Mouse (Mus musculus): ENCODE data around the gene Lmntd2.

The Lmntd2 gene

DNA sequence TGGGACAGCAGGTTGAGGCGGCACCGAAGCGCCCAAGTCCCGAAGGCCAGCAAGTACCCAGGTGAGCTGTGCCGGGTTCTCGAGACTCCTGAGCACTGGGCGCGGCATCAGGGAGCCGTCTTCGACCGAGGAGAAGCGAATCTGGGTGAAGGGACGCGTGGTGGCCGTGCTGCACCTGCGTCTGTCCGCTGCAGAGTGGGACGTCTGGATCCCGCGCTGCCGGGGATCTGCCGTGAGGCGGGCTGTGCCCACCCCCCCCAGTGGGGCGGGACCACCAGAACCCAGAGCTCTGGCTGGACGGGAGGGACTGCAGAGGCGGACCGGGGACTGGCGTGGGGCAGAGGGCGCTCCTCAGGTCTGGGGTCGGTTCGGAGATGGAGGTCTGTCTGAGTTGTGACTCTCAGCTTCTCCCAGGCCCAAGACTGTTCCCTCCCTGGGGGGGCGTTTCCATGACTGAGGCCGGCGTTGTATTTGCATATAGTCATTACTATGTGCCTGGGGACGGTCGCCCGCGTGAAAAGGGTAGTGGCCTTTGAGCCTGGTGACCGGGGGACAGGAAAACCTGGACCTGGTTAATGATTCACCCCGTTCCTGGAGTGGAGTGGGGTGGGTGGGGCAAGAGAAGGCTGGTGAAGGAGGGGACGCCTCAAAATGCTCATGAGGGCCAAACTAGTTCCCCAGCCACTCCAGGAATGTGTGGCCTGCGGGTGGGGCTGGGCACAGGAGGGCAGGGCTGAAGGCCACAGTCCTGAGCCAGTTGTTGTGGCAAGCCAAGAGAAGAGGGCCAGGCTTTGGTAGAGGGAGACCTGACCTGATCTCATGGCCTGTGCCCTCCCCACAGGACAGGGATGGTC is 2.2 kb upstream of the Lmntd2 start:
- no peak for DNase-seq

DNA sequence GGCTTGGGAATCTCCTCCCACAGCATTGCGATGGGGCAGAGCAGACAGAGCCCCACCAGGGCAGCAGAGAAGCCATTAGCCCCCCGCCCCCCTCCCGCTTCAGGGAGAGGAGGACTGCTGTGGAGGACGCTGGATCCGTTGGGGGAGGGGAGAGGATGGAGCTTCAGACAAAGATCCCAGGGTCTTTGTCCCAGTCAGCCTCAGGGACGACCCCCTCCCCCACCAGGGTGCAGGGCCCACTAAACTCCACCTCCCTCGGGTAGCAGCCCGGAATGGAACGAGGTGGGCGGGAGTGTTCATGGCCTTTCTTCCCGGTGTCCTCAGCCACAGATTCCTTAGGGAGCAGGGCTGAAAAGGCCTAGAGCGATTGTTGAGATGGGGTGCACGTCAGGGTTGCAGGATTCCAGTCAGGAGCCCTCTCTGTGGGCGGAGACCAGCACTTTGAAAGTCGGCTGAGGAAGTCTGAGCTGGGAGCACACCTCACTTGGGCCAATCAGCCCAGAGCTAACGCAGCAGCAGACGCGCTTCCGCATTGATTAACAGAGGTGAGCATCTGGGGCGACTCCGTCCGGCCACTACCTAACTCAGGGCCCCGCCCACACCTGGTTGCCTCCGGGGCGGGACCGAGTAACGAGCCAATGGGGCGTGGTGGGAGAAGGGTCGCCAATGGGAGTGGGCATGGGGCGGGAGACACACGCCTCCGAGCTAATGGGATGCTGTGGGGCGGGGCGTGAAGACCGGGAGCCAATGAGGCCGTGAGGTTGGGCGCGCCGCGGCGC is 1.4 kb upstream of the Lmntd2 start, which contains the start of gene Rassf7:
Rassf7 (plus strand) TSS at position 760 of the 779 bp plus-strand sequence.
- DNase-seq = peak; percentile 99

DNA sequence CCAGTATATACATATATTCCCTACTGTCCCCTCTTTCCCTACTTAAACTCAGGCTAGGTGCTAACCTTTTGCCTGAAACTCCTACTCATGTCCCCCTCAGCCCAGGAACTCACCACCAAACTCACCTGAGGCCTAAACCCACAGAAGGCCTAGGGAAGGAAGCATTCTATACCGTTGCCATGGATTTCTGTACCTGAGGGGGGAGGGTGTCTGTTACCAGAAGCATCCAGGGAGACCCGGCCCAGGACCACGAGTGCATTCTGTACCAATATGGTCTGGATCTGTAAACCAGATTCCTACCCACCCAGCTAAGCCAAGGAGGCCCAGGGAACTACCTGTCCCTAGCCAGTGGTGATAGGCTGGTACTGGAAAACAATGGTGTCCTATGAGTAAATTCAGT is 430 bp upstream of the Lmntd2 start:
- peak; percentile 78 for DNase-seq

DNA sequence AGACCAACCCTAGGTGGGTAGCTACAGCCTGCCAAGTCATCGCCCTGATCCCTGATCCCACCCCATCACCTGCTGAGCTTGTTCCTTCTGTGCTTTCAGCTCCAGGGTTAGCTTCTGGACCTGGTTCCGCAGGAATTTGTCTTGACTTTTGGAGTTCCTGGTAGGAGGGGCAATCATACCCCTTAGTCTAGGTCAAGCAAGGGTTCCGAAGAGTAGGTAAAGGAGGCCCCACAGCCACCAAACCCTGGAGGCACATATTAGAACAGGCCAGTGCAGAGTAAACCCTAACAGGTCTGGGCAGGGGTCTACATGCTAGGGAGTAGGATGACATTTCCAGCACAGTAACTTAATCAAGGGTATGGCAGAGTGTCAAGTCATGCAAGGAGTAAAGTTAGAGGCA is 747 bp downstream of the Lmntd2 start:
- DNase-seq = peak; percentile 79

DNA sequence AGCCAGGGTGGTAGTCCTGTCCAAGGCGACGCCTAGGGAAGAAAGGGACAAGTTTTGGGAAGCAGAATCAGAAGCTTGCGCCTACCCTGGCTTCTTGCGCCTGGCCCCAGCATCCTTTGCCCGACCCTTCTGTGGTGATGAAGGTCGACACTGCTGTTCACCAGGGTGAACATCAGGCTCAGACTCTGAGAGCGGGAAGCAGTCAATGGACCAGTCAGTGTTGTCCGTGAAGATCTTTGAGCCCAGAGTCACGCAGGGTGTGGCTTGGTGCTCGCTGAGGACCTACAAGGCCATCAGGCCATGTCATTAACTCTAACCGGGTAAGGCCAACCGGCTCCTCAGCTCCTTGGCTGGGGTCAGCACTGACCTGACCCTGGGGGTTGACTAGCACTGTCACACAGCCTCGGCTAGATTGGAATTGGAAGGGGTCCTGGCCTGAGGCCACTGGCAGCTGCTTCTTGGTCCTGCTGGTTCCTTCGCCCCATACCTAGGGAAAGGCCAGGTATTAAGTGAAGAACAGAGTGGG is 3.2 kb downstream of the Lmntd2 start:
- DNase-seq = peak; percentile 84

DNA sequence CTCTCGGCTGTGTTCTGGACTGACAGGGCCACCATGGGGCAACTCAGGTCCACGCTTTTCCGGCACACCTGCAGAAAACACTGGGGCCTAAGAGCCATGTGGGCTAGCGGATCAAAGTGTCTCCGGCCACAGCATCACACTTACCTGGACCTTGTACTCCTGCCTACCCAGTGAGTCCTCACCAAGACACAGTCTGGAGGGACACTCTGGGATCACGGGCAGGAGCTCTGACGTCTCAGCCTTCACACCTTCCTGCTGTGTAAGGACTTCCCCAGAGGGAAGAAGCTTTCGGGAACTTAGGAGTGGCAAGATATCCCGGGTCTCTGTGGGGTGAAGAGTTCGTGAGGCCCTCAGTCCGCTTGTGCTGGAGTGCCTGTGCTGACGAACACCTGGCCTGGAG is 3.7 kb downstream of the Lmntd2 start:
- peak; percentile 75 for DNase-seq

DNA sequence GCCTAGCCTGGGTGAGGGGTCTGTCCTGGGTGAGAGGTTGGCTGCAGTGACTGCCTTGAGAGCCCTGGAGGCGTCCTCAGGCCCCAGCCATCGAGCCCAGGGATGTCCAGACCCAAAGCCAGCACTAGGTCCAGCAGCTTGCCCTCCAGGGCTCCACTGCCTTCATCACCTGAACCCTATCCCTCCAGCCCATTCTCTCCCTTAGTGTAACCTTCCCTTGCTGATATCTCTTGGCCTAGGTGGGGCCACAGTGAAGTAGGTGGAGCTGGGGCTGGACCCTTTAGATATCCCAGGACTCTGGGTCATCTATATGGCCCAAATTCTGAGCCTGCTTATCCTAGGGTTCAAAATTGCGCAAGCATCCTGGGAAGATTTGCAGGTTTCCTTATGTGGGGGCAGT is 4.4 kb downstream of the Lmntd2 start:
- DNase-seq = no peak

DNA sequence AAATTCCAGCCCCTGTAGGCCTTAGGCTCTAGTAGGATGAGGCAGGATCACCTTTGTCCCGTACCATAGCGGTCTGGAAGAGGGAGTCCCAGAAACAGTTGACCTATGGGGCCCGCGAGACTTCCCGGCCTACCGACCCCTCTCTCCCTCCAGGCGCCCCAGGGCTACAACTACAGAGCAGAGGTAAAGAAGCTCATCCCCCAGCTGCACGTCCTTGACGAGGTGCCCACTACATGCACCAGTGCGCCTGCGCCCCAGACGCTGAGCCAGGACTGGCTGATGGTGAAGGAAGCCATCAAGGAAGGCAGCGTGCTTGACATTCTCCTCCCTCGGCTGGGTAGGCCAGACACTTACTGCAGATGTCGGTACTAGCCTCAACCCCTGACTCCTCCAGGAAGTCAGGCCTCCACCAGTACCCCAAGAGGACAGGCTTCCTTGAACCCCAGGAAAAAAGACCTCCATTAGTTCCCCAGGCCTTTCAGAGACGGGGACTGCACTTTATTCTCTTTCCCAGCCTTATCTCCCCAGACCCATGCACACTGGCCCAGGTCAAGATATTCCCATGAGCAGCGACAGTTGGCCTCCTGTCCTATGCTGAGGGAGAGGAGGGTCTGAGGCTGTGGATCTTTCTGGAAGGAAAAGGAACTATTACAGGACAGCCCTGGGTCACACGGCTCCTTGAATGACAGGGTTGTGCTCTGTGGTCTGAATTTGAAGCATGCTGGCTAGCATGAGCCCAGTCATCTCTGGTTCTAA is 7.5 kb downstream of the Lmntd2 start:
- peak; percentile 81 for DNase-seq

DNA sequence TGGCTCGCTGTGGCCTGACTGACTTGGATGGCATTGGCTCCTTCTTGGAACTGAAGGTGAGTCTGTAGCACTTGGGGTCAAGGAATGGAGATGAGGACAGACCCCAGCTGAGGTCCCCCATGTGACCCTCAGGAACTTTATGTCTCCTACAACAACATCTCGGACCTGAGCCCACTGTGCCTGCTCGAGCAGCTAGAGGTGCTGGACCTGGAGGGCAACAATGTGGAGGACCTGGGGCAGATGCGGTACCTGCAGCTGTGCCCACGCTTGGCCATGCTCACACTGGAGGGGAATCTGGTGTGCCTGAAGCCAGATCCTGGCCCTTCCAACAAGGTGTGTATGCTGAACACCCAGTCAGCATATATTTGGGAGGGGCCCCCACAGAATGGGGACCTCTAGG is 8.4 kb downstream of the Lmntd2 start:
- peak; percentile 87 for DNase-seq

DNA sequence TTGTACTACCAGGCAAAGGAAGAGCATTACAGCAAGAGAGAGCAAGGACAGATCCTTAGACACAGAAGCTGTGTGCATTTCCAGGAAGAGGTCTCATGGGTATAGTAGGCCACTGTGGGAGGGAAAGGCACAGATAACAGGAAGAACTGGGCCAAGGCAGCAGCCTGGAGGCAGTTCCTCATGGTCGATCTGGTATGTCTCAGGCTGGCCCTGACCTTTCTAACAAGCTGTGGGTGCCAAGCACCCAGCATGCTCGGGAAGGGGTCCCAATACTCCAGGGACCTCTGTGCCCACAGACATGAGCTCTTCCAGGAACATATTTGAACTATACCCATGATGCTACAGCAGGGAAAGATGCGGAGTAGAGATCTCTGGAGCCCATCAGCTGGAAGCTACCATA is 9.3 kb downstream of the Lmntd2 start:
- no peak for DNase-seq

DNA sequence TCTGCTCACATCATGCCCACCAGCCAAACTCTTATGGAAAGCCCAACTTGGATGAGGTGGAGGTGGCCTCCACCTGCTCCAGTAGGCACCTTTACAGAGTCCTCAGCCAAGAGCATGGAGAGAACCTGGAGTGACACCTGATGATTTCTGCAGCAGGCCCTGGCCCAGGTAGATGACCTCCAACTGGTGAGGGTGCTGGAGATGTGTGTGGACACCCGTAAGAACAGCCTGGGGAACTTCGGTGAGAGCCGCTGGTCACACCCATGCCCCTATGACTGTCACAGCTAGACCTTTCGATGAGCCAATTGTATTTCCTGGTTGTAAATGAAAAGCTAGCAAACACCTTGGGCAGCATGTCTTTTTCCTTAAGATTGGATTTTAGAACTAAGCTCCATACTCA is 15.8 kb downstream of the Lmntd2 start:
- DNase-seq = peak; percentile 85

DNA sequence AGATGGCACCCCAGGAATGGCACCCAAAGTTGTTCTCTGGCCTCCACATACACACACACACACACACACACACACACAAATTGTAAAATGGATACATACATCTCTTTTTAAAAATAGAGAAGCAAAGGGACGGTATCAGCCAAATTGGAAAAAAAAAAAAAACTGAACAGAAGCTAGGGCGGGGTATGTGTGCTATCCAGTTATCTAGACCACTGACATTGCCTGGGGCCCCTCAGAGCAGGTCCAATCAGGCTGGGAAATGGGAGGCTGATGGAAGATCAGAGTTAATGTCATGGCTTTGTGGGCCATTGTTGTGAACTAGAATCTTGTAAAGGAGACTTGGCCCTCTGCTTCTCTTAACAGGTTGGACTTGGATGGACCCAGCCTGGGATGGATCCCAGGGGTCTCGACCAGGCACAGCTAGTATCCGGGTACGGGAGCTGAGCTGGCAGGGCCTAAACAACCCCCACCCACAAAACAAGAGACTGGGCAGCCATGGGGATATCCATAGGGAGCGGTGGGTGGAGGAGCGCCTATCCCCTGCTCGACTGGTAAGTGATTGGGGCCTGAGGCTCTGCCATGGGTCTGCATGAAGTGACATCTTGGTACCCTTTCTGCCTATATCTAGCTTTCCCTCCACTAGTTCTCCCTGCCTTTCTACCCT is 17.1 kb downstream of the Lmntd2 start:
- peak; percentile 88 for DNase-seq

DNA sequence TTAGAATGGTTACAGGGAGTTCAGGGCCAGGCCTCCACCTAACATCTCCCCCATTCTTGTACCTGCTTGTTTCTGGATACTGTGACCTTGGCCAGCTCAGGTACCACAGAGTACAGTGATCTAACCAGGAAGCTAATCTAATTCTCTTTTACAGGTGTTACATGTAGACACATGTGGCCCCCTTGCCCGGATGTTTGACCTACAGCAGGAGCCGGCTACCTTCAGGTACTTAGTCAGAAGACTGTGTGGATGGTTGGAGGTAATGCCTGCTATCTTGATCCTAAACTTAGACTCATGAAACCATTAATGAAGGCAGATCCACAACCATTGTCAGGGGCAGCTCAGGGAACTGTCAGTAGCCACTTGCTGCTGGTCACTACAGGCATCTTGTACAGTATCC is 18.1 kb downstream of the Lmntd2 start:
- peak; percentile 90 for DNase-seq

DNA sequence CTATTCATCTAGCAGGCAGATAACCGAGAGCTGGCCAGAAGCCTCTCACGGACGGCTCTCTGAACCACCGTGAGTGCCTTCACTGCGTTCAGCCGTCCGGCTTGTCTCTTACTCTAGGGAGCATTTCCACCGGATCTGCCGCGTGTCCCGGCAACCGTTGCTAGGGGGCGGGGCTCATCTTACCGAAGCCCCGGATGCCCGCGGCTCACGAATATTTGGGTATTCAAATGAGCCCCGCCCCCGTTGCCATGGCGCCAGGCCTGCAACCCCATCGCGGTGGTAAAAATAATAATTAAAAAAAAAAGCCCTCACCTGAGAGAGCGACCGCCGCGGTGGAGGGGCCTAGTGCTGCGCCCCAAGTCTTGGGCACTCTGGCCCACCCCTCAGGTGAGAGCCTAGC is 19.1 kb downstream of the Lmntd2 start:
- DNase-seq = peak; percentile 99

DNA sequence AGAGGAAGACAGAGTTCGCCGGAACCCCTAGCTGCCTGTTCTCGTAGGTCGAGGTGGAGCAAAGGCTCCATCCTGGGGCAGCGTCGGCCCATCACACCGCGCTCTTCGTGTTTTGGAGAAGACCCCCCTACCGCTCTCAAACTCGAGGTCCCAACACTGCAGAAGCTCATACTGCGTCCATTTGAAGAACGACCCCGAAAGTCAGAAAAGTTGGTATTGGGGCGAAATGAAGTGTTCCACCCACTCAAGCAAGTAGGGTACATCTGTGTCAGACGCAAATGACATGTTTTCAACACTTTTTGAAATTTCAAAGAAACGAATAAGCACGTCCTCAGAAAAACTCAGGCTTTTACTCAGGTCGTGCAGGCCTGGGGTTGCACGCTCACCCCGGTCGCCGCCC is 19.5 kb downstream of the Lmntd2 start:
- no peak for DNase-seq

DNA sequence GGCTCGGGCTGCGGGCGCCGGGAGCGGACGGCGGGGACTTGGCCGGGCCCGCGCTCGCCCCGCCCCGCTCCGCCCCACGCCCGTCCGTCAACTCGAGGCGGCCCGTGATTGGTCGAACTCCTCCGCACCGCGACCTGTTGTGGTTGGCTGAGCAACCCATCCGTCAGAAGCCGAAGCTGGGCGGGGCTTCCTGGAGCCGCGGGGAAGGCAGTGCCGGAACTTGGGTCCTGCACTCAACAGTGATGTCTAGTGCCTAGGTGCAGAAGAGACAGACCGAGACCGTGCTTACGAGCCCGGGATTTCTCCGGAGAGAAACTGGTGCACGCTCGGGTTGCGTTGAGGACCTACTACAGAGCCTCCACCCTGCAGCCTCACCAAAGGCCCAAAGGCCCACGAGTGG is 19.9 kb downstream of the Lmntd2 start, which contains the start of the genes Hras and Lrrc56:
Hras (minus strand) TSS at position 58 of the 400 bp plus-strand sequence.
Lrrc56 (plus strand) TSS at position 210 of the 400 bp plus-strand sequence.
- DNase-seq = peak; percentile 100

DNA sequence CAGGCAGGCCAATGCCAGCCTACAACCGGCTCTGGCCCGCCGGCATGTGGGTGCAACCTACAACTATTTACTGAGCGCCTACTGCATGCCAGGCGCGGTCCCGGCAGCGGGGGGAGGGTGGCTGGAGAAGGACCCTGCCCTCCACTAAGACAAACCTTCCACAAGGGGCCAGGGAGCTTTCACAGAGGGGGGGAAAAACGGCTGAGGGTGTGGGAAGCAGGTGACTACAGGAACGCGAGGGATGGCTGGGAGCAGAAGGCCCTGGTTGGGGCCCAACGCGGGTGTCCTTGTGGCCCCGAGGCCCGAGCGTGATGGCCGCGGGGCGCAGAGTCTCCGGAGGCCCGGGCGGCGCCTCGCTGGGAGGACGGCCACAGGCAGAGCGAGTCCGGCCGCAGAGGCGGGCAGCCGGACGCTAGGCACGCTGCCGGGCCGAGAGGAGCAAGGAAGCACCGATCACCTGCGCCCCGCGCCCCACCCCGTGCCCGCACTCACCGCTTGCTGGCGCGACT is 20.5 kb downstream of the Lmntd2 start:
- peak; percentile 95 for DNase-seq

DNA sequence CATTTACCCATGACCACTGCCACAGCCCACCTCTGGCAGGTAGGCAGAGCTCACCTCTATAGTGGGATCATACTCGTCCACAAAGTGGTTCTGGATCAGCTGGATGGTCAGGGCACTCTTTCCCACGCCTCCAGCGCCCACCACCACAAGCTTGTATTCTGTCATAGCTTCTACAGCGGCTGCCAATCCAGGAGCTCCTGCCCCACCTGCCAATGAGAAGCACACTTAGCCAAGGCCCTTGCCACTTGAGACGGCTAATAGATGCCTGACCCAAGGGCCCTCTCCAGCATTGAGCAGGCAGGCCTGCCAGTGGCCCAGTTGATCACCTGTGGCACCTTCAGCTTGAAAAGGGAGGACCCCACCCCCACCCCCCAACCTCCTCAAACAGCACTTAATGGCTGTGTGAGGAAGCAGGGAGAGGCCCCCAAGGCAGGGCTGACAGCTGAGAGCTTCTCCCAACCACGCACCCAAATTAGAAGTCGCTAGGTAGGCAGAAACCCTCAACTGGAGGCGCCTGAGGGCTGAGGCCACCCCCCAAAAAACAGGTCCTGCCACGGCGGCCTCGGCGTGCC is 21.0 kb downstream of the Lmntd2 start:
- DNase-seq = peak; percentile 94

DNA sequence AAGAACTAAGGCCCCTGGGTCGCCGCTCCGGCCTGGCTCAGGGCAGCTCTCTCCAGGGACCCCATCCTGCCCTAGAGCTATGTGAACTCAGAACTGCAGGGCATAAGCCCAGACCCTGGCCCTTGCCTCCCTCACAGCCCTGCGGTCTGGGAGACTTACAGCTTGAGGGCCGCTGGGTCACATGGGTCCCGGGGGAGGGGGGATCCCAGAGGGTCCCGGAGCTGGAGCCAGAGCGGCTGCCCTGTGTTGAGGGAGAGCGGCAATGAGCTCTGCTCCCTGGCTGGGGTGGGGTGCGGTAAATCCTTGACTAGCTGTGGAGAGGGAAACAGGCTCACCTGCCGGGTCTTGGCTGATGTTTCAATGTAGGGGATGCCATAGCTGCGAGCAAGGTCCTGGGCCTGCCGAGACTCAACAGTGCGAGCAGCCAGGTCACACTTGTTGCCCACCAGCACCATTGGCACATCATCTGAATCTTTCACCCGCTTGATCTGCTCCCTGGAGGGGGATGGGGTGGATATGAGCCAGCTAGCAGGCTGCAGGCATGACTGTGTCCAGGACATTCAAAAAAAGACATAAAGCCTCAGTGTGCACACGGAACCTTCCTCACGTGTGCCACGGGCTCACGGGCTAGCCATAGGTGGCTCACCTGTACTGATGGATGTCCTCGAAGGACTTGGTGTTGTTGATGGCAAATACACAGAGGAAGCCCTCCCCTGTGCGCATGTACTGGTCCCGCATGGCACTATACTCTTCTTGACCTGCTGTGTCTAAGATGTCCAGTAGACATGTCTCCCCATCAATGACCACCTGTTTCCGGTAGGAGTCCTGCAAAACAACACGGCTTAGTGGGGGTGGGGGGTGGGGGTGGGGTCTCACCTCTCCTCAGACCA is 21.8 kb downstream of the Lmntd2 start:
- DNase-seq = peak; percentile 94

DNA sequence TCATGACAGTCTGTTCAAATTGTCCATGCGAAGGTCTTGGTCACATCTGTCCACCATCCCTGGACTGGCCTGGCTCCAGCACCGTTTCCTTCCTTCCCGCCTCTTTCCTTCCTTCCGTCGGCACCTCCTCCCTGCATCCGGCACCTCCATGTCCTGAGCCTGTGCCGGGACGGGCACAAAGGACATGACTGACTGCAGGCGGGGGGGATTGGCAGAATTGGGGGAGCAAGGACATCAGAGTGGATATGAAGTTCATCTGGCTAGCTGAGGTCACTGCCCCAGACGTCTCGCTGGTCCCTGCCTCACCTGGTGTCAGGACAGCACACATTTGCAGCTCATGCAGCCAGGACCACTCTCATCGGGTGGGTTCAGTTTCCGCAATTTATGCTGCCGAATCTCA is 22.8 kb downstream of the Lmntd2 start:
- DNase-seq = peak; percentile 97

DNA sequence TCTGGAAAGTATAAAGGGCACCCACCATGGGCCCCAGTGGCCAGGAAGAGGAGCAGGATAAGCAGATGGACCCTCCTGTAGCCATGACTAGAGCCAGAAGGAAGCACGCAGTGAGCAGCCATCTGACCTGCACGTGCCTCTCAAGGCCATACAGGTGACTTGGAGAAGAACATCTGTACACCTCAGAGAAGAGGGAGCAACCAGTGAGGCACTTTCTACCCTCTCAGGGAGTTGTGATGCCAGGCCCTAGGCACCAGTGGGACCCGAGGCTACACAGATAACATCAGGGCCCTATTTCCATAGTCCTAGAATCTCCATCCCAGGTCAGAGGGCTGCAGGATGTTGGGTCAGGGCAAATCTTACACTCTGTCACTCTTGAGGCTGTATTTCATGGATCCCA is 23.7 kb downstream of the Lmntd2 start:
- DNase-seq = peak; percentile 86

Data from heart, adult 11 months (tissue).